In genomic region chr13:55592512-55593253, GRCm38 (mm10) we compare ENCODE assay signal across 8 mouse cellular contexts. TPM values are rescaled to one million over a fixed set of nuclear protein-coding genes. Genes with fewer than 3 reads are reported as not detected.
A peak's percentile ranks its signal among the peaks of the same experiment; 100 is the strongest.
DNase-seq lines count a peak whose midpoint lies in the region; ATAC-seq and TF ChIP-seq lines count a peak whose summit lies in the region.

No protein-coding gene starts in this region.

- TF ChIP-seq POLR2A in bone marrow macrophage, adult 2 months (IDR thresholded peaks at IDR 0.05; ENCODE audit: borderline replicate concordance, low read depth, low read length) = peak; percentile 62; the same call in 1 of the 2 replicates
- TF ChIP-seq POLR2A in embryonic fibroblast, embryonic 13.5 days (IDR thresholded peaks at IDR 0.05; ENCODE audit: low read depth, low read length) = peak; percentile 98
- peak; percentile 93 for TF ChIP-seq POLR2A in liver, adult 2 months (IDR thresholded peaks at IDR 0.05; ENCODE audit: extremely low read depth, insufficient read depth, low read length)
- peak; percentile 100 for TF ChIP-seq POLR2A in myocyte (IDR thresholded peaks at IDR 0.05; ENCODE audit: insufficient read length, low read depth)

- DNase-seq in A20 (ENCODE audit: low read depth, low spot score) = peak; percentile 97
- DNase-seq in liver, adult 2 months (ENCODE audit: extremely low read depth, low read depth, low spot score) = peak; percentile 84
- DNase-seq in splenic B cell, adult 2 months (ENCODE audit: low read depth, low spot score) = peak; percentile 97

- ATAC-seq in heart, embryonic 11.5 days (replicated peaks; ENCODE audit: insufficient number of reproducible peaks, low FRiP score, low TSS enrichment) = peak; percentile 96
- ATAC-seq in kidney, embryonic 16.5 days (ENCODE audit: low FRiP score, low TSS enrichment) = peak; percentile 99

- peak overlapping the region; percentile 90 for H3K9ac ChIP-seq in heart, embryonic 11.5 days (ENCODE audit: low read depth, low read length)
- peak overlapping the region; percentile 86 for H3K9ac ChIP-seq in kidney, embryonic 16.5 days (replicated peaks; ENCODE audit: low read length)
- H3K9ac ChIP-seq in liver, adult 2 months (ENCODE audit: low read depth, low read length) = peak overlapping the region; percentile 83

- 4% methylated on average over 29 of the region's 29 CpGs for WGBS in heart, embryonic 11.5 days (ENCODE audit: insufficient replicate concordance)
- WGBS in kidney, embryonic 16.5 days = 5% methylated on average over 29 of the region's 29 CpGs
- WGBS in liver, adult 2 months = 5% methylated on average over 29 of the region's 29 CpGs

- H3K4me1 ChIP-seq in bone marrow macrophage, adult 2 months (ENCODE audit: control insufficient read depth, insufficient read depth, low read length) = peaks cover 3% of the 10 kb centered on the region
- peaks cover 4% of the 10 kb centered on the region; the same call in 1 of the 2 replicates for H3K4me1 ChIP-seq in embryonic fibroblast, embryonic 13.5 days (ENCODE audit: control insufficient read depth, insufficient read depth, low read length)
- H3K4me1 ChIP-seq in heart, embryonic 11.5 days (ENCODE audit: control insufficient read depth, insufficient read depth, low read length) = peaks cover 8% of the 10 kb centered on the region
- H3K4me1 ChIP-seq in kidney, embryonic 16.5 days (ENCODE audit: insufficient read depth, low read length) = peaks cover 7% of the 10 kb centered on the region
- peaks cover 2% of the 10 kb centered on the region; the same call in 1 of the 2 replicates for H3K4me1 ChIP-seq in liver, adult 2 months (ENCODE audit: control insufficient read depth, insufficient read depth, low read length)

- H3K9me3 ChIP-seq in heart, embryonic 11.5 days (replicated peaks; ENCODE audit: control insufficient read depth, low read length) = no peaks in the 10 kb centered on the region
- H3K9me3 ChIP-seq in kidney, embryonic 16.5 days (ENCODE audit: low read length) = no peaks in the 10 kb centered on the region

- H3K36me3 ChIP-seq in heart, embryonic 11.5 days (ENCODE audit: control insufficient read depth, insufficient read depth, low read length) = peaks cover 20% of the 10 kb centered on the region
- peaks cover 26% of the 10 kb centered on the region for H3K36me3 ChIP-seq in kidney, embryonic 16.5 days (ENCODE audit: insufficient read depth, low read length)
- H3K36me3 ChIP-seq in liver, adult 2 months (ENCODE audit: control insufficient read depth, insufficient read depth, low read length) = peaks cover 18% of the 10 kb centered on the region
- peaks cover 16% of the 10 kb centered on the region for H3K36me3 ChIP-seq in myocyte (ENCODE audit: control insufficient read depth, insufficient read depth)
- H3K36me3 ChIP-seq in splenic B cell, adult 2 months (ENCODE audit: control insufficient read depth, insufficient read depth, low read length, poor library complexity, severe bottlenecking) = peaks cover 18% of the 10 kb centered on the region

- peak overlapping the region; percentile 5; the same call in 1 of the 2 replicates for H3K27ac ChIP-seq in bone marrow macrophage, adult 2 months (ENCODE audit: insufficient read depth, low read depth, low read length)
- H3K27ac ChIP-seq in embryonic fibroblast, embryonic 13.5 days (ENCODE audit: insufficient read depth, low read length) = no peak overlapping the region
- H3K27ac ChIP-seq in heart, embryonic 11.5 days (ENCODE audit: low read depth, low read length) = peak overlapping the region; percentile 52; the same call in 1 of the 2 replicates
- H3K27ac ChIP-seq in kidney, embryonic 16.5 days (ENCODE audit: low read length) = 0 out of 2 replicates have a peak overlapping the region, but pooled peaks have one; percentile 48
- peak overlapping the region; percentile 53; the same call in 1 of the 2 replicates for H3K27ac ChIP-seq in liver, adult 2 months (replicated peaks; ENCODE audit: insufficient read depth, low read depth, low read length)

- peak overlapping the region; percentile 60 for H3ac ChIP-seq in myocyte (ENCODE audit: control insufficient read depth, insufficient read length)

- no peak for TF ChIP-seq CTCF in bone marrow macrophage, adult 2 months (IDR thresholded peaks at IDR 0.05; ENCODE audit: low read depth, low read length)
- no peak for TF ChIP-seq CTCF in embryonic fibroblast, embryonic 13.5 days (IDR thresholded peaks at IDR 0.05; ENCODE audit: borderline replicate concordance, insufficient read depth, low read length)
- TF ChIP-seq CTCF in liver, adult 2 months (IDR thresholded peaks at IDR 0.05; ENCODE audit: low read depth, low read length) = no peak

- no peaks in the 10 kb centered on the region; the same call in 1 of the 2 replicates for H3K79me2 ChIP-seq in liver, adult 2 months (ENCODE audit: control insufficient read depth, insufficient read depth, low read length)
- peaks cover 17% of the 10 kb centered on the region for H3K79me2 ChIP-seq in myocyte (ENCODE audit: control insufficient read depth, insufficient read depth)

- no peaks in the 10 kb centered on the region for H3K27me3 ChIP-seq in heart, embryonic 11.5 days (ENCODE audit: control insufficient read depth, insufficient read depth, low read length)
- peaks cover 5% of the 10 kb centered on the region; the same call in 1 of the 2 replicates for H3K27me3 ChIP-seq in kidney, embryonic 16.5 days (ENCODE audit: insufficient read depth, low read length)
- H3K27me3 ChIP-seq in liver, adult 2 months (ENCODE audit: control insufficient read depth, insufficient read depth, low read length) = no peaks in the 10 kb centered on the region
- H3K27me3 ChIP-seq in myocyte (ENCODE audit: control insufficient read depth, insufficient read depth, insufficient read length) = no peaks in the 10 kb centered on the region
- no peaks in the 10 kb centered on the region for H3K27me3 ChIP-seq in splenic B cell, adult 2 months (ENCODE audit: control insufficient read depth, insufficient read depth, low read length, poor library complexity, severe bottlenecking)

- H3K4me2 ChIP-seq in heart, embryonic 11.5 days = peak overlapping the region; percentile 65
- H3K4me2 ChIP-seq in kidney, embryonic 16.5 days (replicated peaks; ENCODE audit: low read depth, low read length) = peak overlapping the region; percentile 77
- peak overlapping the region; percentile 70 for H3K4me2 ChIP-seq in myocyte (ENCODE audit: low read depth)

- H3K4me3 ChIP-seq in bone marrow macrophage, adult 2 months (ENCODE audit: insufficient read depth, low read length) = peak overlapping the region; percentile 79
- peak overlapping the region; percentile 65 for H3K4me3 ChIP-seq in embryonic fibroblast, embryonic 13.5 days (ENCODE audit: insufficient read depth, low read length)
- peak overlapping the region; percentile 89 for H3K4me3 ChIP-seq in heart, embryonic 11.5 days (ENCODE audit: low read depth, low read length)
- H3K4me3 ChIP-seq in kidney, embryonic 16.5 days (ENCODE audit: low read length) = peak overlapping the region; percentile 93
- peak overlapping the region; percentile 85 for H3K4me3 ChIP-seq in liver, adult 2 months (ENCODE audit: insufficient read depth, low read depth, low read length)
- H3K4me3 ChIP-seq in myocyte = peak overlapping the region; percentile 86

RNA-seq across cellular contexts. Expression of gene B4galt7, which starts 7.0 kb away (rescaled TPM):
- polyA plus RNA-seq in bone marrow macrophage, adult 2 months (2012; ENCODE audit: insufficient read depth, insufficient read length, missing spikeins) = 25.2 and 27.5 TPM in 2 replicates
- 16.4 and 18.7 TPM in 2 replicates for polyA plus RNA-seq in embryonic fibroblast, embryonic 13.5 days (2011; ENCODE audit: insufficient read length, low read depth, missing spikeins)
- polyA plus RNA-seq in heart, embryonic 11.5 days (2014; fragmentation: Nextera tagmentation; extraction: Ambion mirVana) = 15.8 and 18.8 TPM in 2 replicates
- polyA plus RNA-seq in kidney, embryonic 16.5 days (2015; fragmentation: Nextera tagmentation; extraction: Ambion mirVana) = 20.0 and 26.3 TPM in 2 replicates
- total RNA-seq in liver, adult 2 months (2014; rRNA removed) = 7.9 and 9.2 TPM in 2 replicates
- 12.3 and 14.8 TPM in 2 replicates for polyA plus RNA-seq in liver, adult 2 months (2012; rRNA removed)
- polyA plus RNA-seq in myocyte (2012; fragmentation: generic; extraction: Trizol) = 23.1 TPM

RNA-seq across cellular contexts. Expression of gene Tmed9, which starts 19.2 kb away (rescaled TPM):
- 90.3 and 94.9 TPM in 2 replicates for polyA plus RNA-seq in bone marrow macrophage, adult 2 months (2012; ENCODE audit: insufficient read depth, insufficient read length, missing spikeins)
- polyA plus RNA-seq in embryonic fibroblast, embryonic 13.5 days (2011; ENCODE audit: insufficient read length, low read depth, missing spikeins) = 228 and 231 TPM in 2 replicates
- 58.5 and 63.3 TPM in 2 replicates for polyA plus RNA-seq in heart, embryonic 11.5 days (2014; fragmentation: Nextera tagmentation; extraction: Ambion mirVana)
- polyA plus RNA-seq in kidney, embryonic 16.5 days (2015; fragmentation: Nextera tagmentation; extraction: Ambion mirVana) = 175 and 177 TPM in 2 replicates
- 45.2 and 45.5 TPM in 2 replicates for total RNA-seq in liver, adult 2 months (2014; rRNA removed)
- polyA plus RNA-seq in liver, adult 2 months (2012; rRNA removed) = 45.5 and 62.2 TPM in 2 replicates
- polyA plus RNA-seq in myocyte (2012; fragmentation: generic; extraction: Trizol) = 200 TPM

RNA-seq across cellular contexts. Expression of gene Fam193b, which starts 21.8 kb away (rescaled TPM):
- polyA plus RNA-seq in bone marrow macrophage, adult 2 months (2012; ENCODE audit: insufficient read depth, insufficient read length, missing spikeins) = 45.6 and 47.6 TPM in 2 replicates
- polyA plus RNA-seq in embryonic fibroblast, embryonic 13.5 days (2011; ENCODE audit: insufficient read length, low read depth, missing spikeins) = 20.9 and 24.5 TPM in 2 replicates
- polyA plus RNA-seq in heart, embryonic 11.5 days (2014; fragmentation: Nextera tagmentation; extraction: Ambion mirVana) = 19.1 and 21.9 TPM in 2 replicates
- 40.2 and 41.2 TPM in 2 replicates for polyA plus RNA-seq in kidney, embryonic 16.5 days (2015; fragmentation: Nextera tagmentation; extraction: Ambion mirVana)
- 11.1 and 11.7 TPM in 2 replicates for total RNA-seq in liver, adult 2 months (2014; rRNA removed)
- 39.9 and 67.8 TPM in 2 replicates for polyA plus RNA-seq in liver, adult 2 months (2012; rRNA removed)
- 13.5 TPM for polyA plus RNA-seq in myocyte (2012; fragmentation: generic; extraction: Trizol)

RNA-seq across cellular contexts. Expression of gene Caml, which starts 30.1 kb away (rescaled TPM):
- 44.9 and 45.8 TPM in 2 replicates for polyA plus RNA-seq in bone marrow macrophage, adult 2 months (2012; ENCODE audit: insufficient read depth, insufficient read length, missing spikeins)
- 47.1 and 50.0 TPM in 2 replicates for polyA plus RNA-seq in embryonic fibroblast, embryonic 13.5 days (2011; ENCODE audit: insufficient read length, low read depth, missing spikeins)
- polyA plus RNA-seq in heart, embryonic 11.5 days (2014; fragmentation: Nextera tagmentation; extraction: Ambion mirVana) = 36.4 and 38.4 TPM in 2 replicates
- polyA plus RNA-seq in kidney, embryonic 16.5 days (2015; fragmentation: Nextera tagmentation; extraction: Ambion mirVana) = 54.5 and 60.7 TPM in 2 replicates
- total RNA-seq in liver, adult 2 months (2014; rRNA removed) = 27.1 and 33.4 TPM in 2 replicates
- polyA plus RNA-seq in liver, adult 2 months (2012; rRNA removed) = 13.4 and 14.6 TPM in 2 replicates
- polyA plus RNA-seq in myocyte (2012; fragmentation: generic; extraction: Trizol) = 27.8 TPM

RNA-seq across cellular contexts. Expression of gene Ddx46, which starts 42.1 kb away (rescaled TPM):
- 53.3 and 59.2 TPM in 2 replicates for polyA plus RNA-seq in bone marrow macrophage, adult 2 months (2012; ENCODE audit: insufficient read depth, insufficient read length, missing spikeins)
- 46.6 and 52.8 TPM in 2 replicates for polyA plus RNA-seq in embryonic fibroblast, embryonic 13.5 days (2011; ENCODE audit: insufficient read length, low read depth, missing spikeins)
- 32.4 and 34.2 TPM in 2 replicates for polyA plus RNA-seq in heart, embryonic 11.5 days (2014; fragmentation: Nextera tagmentation; extraction: Ambion mirVana)
- polyA plus RNA-seq in kidney, embryonic 16.5 days (2015; fragmentation: Nextera tagmentation; extraction: Ambion mirVana) = 37.5 and 39.7 TPM in 2 replicates
- 14.6 and 18.6 TPM in 2 replicates for total RNA-seq in liver, adult 2 months (2014; rRNA removed)
- 5.5 and 6.8 TPM in 2 replicates for polyA plus RNA-seq in liver, adult 2 months (2012; rRNA removed)
- polyA plus RNA-seq in myocyte (2012; fragmentation: generic; extraction: Trizol) = 8.7 TPM
